17 mouse cellular contexts compared by ENCODE assay signal in the genomic region with DNA sequence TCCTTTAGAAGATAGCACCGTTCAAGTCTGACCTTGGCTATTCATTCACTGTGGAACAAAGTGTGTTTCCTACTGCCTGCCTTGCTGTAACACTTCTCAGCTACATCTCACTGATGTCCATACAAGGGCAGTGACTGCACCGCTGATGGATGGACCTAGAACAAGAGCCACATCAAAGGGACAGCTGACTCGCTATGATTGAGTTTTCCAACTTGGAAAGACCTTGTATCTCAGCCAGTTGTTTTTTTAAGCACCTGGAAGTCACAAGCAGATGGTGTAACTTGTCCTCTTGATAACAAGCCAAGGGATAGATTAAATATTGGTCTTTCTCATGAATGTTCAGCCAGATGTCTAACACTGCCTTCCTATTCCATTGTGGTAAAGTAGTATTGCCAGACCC.
"Had no signal": no experiment of that assay in that cellular context is flagged by ENCODE, and none has a peak within 500 bp of the region (broad histone marks: within the 10 kb centered on the region; RNA-seq: fewer than 3 reads in every experiment).

No protein-coding gene starts in this region.

- H3K27me3 ChIP-seq: neural tube, embryonic 12.5 days; neural tube, embryonic 13.5 days; neural tube, embryonic 15.5 days; stomach, embryonic 15.5 days had no signal

- H3K4me3 ChIP-seq: neural tube, embryonic 12.5 days; neural tube, embryonic 13.5 days; neural tube, embryonic 15.5 days; stomach, embryonic 15.5 days had no signal

- H3K27ac ChIP-seq: neural tube, embryonic 12.5 days; neural tube, embryonic 13.5 days; neural tube, embryonic 15.5 days; stomach, embryonic 15.5 days; stomach, postnatal 0 days had no signal

- H3K36me3 ChIP-seq: neural tube, embryonic 12.5 days; neural tube, embryonic 13.5 days; neural tube, embryonic 15.5 days; stomach, embryonic 15.5 days had no signal

- H3K4me1 ChIP-seq: neural tube, embryonic 12.5 days; neural tube, embryonic 13.5 days; neural tube, embryonic 15.5 days; stomach, embryonic 15.5 days had no signal

- H3K9ac ChIP-seq: neural tube, embryonic 12.5 days; neural tube, embryonic 13.5 days; neural tube, embryonic 15.5 days; stomach, embryonic 15.5 days had no signal

- DNase-seq: retina, postnatal 1 day; right cerebral cortex, adult 18-20 months; right cerebral cortex, postnatal 14 days; right cerebral cortex, postnatal 25 days; right cerebral cortex, postnatal 4 days; spleen, adult 18-20 months; thymus, adult 18-20 months; thymus, adult 2 months; thymus, postnatal 14 days; thymus, postnatal 25 days; thymus, postnatal 36 days; thymus, postnatal 4 days had no signal

- H3K4me2 ChIP-seq: neural tube, embryonic 12.5 days; neural tube, embryonic 13.5 days; neural tube, embryonic 15.5 days; stomach, embryonic 15.5 days had no signal
